Mouse (Mus musculus) spleen, postnatal 10 days (tissue): ENCODE measurements around the gene Birc6.
"Not testable (repeated sequence)": the region's sequence is repeated elsewhere in the genome, so short reads cannot be mapped to it uniquely, and the experiment has no call there.

ENCODE experiments used
- DNase-seq, 2 experiments: peaks; one replicate each; pipeline ENCODE4 v3.0.0; 2021 to 2022; ENCODE audit warnings: low spot score in 2 of 2

Gene Birc6

GRCm38 (mm10) chr17:74559891-74560290, 31.8 kb downstream of the Birc6 start:
- no peak for DNase-seq

DNA sequence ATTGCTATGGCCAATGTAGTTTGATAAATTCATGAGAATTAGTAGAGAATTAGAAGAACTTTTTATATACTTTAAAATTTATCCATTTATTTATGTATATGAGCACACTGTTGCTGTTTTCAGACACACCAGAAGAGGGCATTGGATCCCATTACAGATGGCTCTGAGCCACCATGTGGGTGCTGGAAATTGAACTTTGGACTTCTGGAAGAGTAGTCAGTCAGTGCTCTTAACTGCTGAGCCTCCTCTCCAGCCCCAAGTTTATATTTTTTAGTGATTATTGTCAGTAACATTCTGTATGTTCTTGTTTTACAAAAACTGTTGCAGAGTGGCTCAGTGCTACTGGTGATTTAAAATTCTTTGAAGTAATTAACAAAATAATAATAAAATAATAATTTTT, 36.1 kb downstream of the Birc6 start:
- no peak for DNase-seq

DNA sequence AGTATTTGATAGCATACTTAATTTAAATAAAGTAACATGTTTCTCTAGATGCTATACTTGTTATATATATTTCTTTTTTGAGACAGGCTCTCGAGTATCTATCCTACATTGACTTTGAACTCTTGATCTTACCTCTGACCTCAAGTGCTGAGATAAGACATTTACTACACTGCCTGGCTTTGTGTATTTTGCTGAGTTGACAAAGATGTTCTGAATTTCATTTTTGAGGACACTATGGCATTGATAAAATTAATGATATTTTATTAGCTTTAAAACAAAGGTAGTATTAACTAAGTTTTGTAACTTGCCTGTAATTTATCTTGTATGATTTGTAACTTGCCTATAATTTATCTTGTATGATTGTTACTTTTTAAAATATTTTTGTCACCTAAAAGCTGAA, 41.1 kb downstream of the Birc6 start:
- no peak for DNase-seq

GRCm38 (mm10) chr17:74570585-74570984, 42.5 kb downstream of the Birc6 start:
- DNase-seq: no peak

GRCm38 (mm10) chr17:74577173-74577572, 49.1 kb downstream of the Birc6 start:
- DNase-seq: no peak

DNA sequence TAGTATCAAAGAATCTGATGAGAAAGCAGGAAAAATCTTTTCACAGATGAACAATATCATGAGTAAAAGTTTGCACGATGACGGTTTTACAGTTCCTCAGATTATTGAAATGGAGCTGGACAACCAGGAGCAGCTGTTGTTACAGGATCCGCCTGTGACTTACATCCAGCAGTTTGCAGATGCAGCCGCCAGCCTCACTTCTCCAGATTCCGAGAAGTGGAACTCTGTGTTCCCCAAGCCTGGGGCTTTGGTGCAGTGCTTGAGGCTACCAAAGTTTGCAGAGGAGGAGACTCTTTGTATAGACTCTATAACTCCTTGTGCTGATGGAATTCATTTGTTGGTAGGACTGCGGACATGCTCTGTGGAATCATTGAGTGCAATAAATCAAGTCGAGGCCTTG, 51.5 kb downstream of the Birc6 start:
- no peak for DNase-seq

DNA sequence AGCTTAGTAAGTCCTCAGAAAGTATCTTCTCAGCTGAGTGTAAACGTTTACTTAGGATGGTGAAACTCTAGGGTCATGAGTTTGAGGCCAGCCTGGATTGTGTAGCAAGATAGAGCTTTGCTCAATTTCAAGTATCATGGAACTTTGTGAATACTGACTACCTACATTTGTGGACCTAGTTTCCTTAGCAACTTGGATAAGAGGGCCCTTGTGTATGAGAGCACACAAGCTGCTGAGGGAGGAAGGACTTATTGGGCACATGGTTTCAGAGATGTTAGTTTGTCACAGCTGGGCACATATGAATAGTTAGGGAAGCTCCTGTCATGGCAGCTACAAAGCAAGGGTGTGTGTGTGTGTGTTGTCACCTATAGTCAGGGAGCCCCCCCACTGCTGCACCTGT, 52.6 kb downstream of the Birc6 start:
- DNase-seq: no peak

- no peak for DNase-seq
Observed at GRCm38 (mm10) chr17:74586768-74587167, 58.7 kb downstream of the Birc6 start.

DNA sequence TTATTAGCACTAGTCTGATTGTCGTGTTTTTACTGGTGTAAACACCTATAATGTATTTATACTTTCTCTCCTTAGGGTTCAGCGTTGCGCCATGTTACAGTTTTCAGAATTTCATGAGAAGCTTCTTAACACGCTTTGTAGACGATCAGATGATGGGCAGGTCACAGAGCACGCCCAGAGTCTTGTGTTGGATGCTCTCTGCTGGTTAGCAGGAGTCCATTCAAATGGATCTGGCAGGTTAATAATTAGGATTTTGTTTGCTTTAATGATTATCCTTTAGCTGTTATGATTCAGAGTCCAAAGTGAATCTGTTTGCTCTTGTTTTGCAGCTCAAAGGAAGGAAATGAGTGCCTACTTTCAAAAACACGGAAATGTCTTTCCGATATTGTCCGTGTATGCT, 70.8 kb downstream of the Birc6 start:
- no peak for DNase-seq

DNA sequence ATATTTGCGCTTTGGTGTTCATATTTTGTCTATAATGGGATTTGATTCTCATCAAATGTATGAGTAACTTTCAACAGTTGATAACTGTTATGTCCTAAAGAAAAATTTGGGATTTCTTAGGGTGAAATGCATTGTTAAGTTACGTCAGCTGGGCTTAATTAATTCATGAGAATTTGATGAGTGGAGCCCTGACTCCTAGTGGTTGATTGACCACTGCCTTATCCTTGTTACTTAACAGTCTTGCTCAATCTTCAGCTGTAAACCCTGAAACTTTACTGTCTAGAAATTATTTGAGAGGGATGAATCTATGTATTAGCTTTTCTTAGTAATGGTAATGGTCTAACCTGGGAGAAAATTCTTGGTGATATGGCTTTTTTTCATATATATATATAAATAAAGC, 71.3 kb downstream of the Birc6 start:
- DNase-seq: no peak

GRCm38 (mm10) chr17:74601201-74601600, 73.1 kb downstream of the Birc6 start:
- DNase-seq: no peak

- DNase-seq: no peak
Observed at GRCm38 (mm10) chr17:74630798-74631197, 102.7 kb downstream of the Birc6 start.

GRCm38 (mm10) chr17:74642445-74642844, 114.3 kb downstream of the Birc6 start:
- DNase-seq: no peak

DNA sequence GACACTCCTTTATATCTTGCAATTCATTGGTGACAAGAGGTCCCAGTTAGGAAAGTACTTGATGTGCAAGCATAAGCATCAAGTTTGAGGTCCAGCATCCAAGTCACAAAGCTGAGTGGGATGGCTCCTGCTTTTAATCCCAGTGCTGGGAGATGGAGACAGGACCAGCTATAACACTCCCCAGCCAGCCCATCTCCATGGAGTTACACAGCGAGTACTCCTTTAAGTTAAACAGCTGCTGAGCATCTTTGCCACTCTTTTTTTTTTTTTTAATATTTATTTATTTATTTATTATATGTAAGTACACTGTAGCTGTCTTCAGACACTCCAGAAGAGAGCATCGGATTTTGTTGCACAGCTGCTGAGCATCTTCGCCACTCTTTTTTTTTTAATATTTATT, 130.3 kb downstream of the Birc6 start:
- no peak for DNase-seq

DNA sequence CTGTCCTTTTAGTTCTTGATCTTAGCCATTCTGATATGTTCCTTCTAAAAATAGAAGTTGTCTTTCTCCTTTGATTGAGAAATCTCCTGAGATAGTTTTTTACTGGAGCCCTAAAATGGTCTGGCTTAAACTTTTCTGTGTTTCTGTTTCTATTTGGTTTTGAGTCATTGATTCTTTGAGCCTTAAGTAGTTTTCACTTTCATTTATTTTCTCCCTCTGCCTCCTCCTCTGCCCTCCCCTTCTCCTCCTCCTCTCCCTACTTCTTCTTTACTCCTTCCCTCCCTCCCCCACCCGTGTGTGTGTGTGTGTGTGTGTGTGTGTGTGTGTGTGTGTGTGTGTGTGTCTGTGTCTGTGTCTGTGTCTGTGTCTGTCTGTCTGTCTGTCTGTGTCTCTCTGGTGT, 139.9 kb downstream of the Birc6 start:
- DNase-seq: no peak

DNA sequence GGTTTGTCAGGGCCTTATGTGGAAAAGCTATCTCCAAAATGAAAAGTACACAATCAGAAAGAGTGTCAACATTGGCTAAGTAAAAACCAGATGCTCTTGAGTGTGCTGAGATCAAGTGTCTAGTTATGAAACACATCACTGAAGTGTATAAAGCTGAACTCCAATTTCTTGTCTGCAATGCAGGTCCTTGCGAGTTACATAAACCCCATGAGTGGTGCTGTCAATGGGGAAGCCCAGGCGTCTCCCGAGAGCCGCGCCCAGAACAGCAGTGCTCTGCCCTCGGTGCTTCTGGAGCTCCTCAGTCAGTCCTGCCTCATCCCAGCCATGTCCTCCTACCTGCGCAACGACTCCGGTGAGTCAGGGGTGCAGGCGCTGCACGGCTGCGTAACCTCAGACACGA, 141.9 kb downstream of the Birc6 start:
- no peak for DNase-seq

GRCm38 (mm10) chr17:74672446-74672845, 144.4 kb downstream of the Birc6 start:
- no peak for DNase-seq

GRCm38 (mm10) chr17:74673251-74673650, 145.2 kb downstream of the Birc6 start:
- DNase-seq: peak in 1 of 2 experiments; percentile 47

DNA sequence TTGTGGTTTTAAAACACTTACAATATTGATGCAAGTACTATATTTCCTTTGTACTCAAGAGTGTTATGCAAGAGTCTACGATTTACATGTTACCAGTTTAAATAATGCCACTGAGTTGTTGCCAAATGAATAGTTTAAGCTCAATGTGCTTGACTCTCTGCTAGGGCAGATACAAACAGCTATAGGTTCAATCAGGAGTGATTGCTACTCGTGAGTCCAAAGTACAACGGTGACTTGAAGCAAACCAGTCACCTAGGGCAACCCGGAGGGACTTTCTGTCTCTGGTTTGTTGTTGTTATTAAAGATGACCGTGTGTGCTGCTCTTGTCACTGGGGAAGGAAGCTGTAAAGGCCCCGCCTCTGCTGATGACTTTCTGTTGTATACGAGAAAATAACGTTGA, 150.0 kb downstream of the Birc6 start:
- DNase-seq: no peak

DNA sequence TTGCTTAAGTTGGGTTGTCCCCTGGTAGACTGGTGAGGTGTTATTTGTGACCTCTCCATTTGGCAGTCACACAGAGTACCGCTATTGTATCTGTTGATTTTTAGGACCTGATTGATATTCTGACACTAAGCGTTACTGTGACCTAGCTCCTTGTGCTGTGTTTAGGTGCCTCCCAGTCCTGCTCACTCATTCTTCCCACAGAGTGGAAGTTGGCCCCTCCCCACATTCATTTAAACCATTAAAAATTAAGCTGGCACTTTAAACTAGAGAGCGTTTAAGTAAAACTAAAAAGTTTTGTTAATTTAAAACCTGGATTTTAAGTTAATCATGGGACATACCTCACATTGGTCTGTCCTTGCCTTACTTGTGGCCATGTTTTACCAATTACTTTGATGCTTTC, 156.8 kb downstream of the Birc6 start:
- DNase-seq: no peak

DNA sequence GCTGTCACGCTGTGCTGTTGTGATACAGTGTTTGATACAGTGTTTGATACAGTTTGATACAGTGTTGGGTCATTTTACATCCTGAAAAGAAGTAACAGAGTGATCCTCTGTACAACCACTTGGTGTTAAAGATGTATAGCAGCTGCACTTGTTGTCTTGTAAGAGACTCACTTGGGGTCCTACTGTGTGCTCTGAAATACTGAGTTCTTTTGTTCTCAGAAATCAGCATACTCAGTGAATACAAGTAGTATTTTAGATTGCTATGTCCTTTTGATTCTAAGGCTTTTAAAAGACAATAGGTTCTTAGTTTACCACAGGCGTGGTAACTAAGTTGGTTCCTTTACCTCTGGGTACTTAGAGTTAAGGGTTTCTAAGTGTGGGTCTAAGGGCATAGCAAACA, 160.5 kb downstream of the Birc6 start:
- DNase-seq: no peak

GRCm38 (mm10) chr17:74689406-74689805, 161.3 kb downstream of the Birc6 start:
- DNase-seq: no peak

DNA sequence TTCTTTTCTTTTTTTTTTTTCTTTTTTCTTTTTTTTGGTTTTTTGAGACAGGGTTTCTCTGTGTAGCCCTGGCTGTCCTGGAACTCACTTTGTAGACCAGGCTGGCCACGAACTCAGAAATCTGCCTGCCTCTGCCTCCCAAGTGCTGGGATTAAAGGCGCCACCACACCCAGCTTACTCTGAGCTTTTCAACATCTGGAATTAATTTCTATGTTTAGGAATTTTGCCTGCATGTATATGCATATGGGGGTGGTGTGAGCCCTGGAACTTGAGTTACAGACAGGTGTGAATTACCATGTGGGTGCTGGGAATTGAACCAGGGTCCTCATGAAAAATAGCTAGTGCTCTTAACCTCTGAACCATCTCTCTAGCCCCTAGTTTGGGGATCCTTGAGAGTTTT, 173.6 kb downstream of the Birc6 start:
- DNase-seq: not testable (repeated sequence)

GRCm38 (mm10) chr17:74705480-74705879, 177.4 kb downstream of the Birc6 start:
- DNase-seq: no peak

GRCm38 (mm10) chr17:74706593-74706992, 178.5 kb downstream of the Birc6 start:
- DNase-seq: no peak
